Mouse (Mus musculus): ENCODE measurements around the gene Gzmn. TPM values are rescaled to one million over a fixed set of nuclear protein-coding genes. Genes with fewer than 3 reads are reported as not detected.
"Not testable (repeated sequence)": the region's sequence is repeated elsewhere in the genome, so short reads cannot be mapped to it uniquely, and the experiment has no call there.

The Gzmn gene
- not detected in 2 replicates for polyA plus RNA-seq (2015; fragmentation: Nextera tagmentation; extraction: Ambion mirVana)

DNA sequence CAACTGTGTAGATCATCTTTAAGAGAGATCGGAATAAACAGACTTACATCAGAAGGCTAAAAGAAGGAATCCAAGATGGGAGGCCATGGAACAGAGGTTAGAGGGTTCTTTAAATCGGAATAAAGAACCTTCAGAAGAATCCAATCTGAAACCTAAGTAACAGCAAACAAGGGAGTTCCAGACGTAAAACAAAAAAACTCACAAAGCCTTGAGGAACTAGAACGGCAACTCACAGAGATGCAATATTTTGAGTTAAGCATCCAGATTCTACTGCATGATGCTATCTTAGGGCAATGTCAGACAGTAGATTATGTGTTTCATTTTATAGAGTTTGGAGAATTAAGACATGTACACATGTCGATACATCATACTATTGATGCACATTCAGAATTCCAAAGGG, at the start of gene Gzmn:
Gene Gzmn (minus strand): TSS at position 101 of the 400 bp plus-strand sequence.
- no peak within 1 kb of the TSS for H3K27ac ChIP-seq (replicated peaks)
- no peak within 1 kb of the TSS for H3K4me2 ChIP-seq
- WGBS = 90% methylated on average over 5 of the region's 5 CpGs
- H3K9me3 ChIP-seq = no peaks in the 10 kb centered on the region
- H3K4me3 ChIP-seq = no peak within 1 kb of the TSS
- H3K9ac ChIP-seq = no peak within 1 kb of the TSS
- H3K27me3 ChIP-seq = no peaks in the 10 kb centered on the region
- H3K4me1 ChIP-seq (replicated peaks) = no peaks in the 10 kb centered on the region
- H3K36me3 ChIP-seq = no peaks in the 10 kb centered on the region
- ATAC-seq (ENCODE audit: low FRiP score, low read depth) = no peak

DNA sequence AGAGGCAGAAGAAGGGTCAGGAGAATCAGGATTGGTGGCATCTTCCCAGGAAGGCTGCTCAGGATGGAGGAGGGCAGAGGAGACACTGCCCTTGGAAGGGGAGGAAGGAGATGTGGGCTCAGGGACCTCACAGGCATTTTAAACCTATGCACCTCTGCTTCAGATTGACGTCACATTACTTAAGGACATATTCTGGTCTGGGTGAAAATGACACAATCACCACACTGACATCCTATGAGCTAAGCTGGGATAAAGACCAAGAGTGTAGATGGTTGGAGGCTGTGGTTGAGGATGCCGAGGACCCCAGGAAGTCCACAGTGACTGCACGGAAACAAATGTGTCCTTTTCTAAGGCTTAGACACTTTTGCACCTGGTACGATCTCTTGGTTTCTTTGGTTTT, 36.9 kb upstream of the Gzmn start, which contains the start of gene Gzmf:
Gene Gzmf (minus strand): TSS at position 101 of the 400 bp plus-strand sequence.
- no peak for ATAC-seq (ENCODE audit: low FRiP score, low read depth)
- H3K4me1 ChIP-seq (replicated peaks) = no peaks in the 10 kb centered on the region
- H3K9me3 ChIP-seq = no peaks in the 10 kb centered on the region
- H3K27ac ChIP-seq (replicated peaks) = no peak within 1 kb of the TSS
- no peak within 1 kb of the TSS for H3K4me2 ChIP-seq
- 96% methylated on average over 4 of the region's 4 CpGs for WGBS
- H3K27me3 ChIP-seq = no peaks in the 10 kb centered on the region
- H3K9ac ChIP-seq = no peak within 1 kb of the TSS
- no peak within 1 kb of the TSS for H3K4me3 ChIP-seq
- H3K36me3 ChIP-seq = no peaks in the 10 kb centered on the region

DNA sequence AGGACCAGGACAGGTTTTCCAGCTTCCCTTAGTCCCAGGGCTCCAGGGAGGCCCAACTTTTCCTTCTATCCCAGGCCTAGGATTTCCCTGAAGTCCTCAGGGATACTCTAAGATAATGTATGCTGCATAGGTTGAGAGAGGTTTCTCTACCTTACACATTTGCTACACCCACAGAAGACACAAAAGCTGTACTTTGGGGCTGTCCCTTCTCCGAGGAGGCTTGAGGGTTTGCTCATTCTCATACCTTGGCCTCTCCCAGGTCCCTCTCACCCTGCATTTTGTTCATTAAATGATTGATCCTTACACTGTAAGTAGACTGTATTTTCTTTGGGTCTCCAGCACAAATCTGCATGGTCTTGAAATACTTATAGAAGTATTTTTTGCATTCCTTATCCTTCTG, 31.2 kb upstream of the Gzmn start:
- no peaks in the 10 kb centered on the region for H3K36me3 ChIP-seq
- H3K4me3 ChIP-seq = no peak overlapping the region
- no peak overlapping the region for H3K4me2 ChIP-seq
- no peaks in the 10 kb centered on the region for H3K9me3 ChIP-seq
- H3K27ac ChIP-seq (replicated peaks) = no peak overlapping the region
- no peaks in the 10 kb centered on the region for H3K4me1 ChIP-seq (replicated peaks)
- no peak for ATAC-seq (ENCODE audit: low FRiP score, low read depth)
- H3K9ac ChIP-seq = no peak overlapping the region
- WGBS = 96% methylated on average over 1 of the region's 1 CpGs
- no peaks in the 10 kb centered on the region for H3K27me3 ChIP-seq

DNA sequence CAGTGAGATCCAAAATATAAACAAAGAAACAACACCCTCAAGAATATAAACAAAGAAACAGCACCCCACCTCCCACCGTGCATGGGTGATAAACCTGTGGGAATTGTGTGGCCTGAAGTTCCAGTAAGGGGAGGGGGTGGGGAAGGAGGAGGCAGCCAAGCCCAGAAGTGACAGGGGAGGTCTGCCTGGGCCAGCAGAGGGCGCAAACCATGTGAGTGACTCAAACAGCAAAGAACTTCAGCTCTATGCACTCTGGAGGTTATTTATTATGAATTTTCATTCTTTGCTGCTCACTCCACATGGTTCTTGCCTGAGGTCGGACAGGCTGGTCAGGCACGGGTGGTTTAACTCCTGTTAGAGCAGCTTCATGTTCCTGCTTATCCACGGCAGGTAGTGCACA, 30.6 kb upstream of the Gzmn start:
- H3K27ac ChIP-seq (replicated peaks); H3K27me3 ChIP-seq; H3K4me1 ChIP-seq (replicated peaks); H3K9me3 ChIP-seq; H3K9ac ChIP-seq; ATAC-seq (ENCODE audit: low FRiP score, low read depth); H3K4me2 ChIP-seq; H3K4me3 ChIP-seq; H3K36me3 ChIP-seq: not testable (repeated sequence)
- 47% methylated on average over 5 of the region's 5 CpGs for WGBS

DNA sequence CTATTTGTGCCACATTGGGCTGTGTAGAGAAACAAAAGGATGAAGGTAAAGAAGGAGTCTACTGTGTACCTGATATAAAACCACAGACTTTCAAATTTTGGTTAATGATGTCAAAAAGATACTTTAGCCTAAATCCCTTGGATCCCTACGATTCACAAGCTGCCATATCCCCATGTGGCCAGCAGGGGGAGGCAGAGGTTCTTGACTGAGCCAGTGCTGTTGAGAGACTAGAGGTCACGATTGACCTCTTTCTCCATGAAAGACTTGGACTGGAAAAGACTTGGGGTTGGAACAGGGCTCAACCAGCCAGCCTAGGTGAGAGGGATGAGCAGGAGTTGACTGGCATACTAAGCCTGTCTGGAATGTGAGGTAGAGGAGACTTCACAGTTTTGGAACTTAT, 29.6 kb upstream of the Gzmn start:
- H3K9ac ChIP-seq = no peak overlapping the region
- ATAC-seq (ENCODE audit: low FRiP score, low read depth) = no peak
- H3K4me3 ChIP-seq = no peak overlapping the region
- H3K27ac ChIP-seq (replicated peaks) = no peak overlapping the region
- no peaks in the 10 kb centered on the region for H3K36me3 ChIP-seq
- no peaks in the 10 kb centered on the region for H3K27me3 ChIP-seq
- 15% methylated on average over 2 of the region's 2 CpGs for WGBS
- H3K4me1 ChIP-seq (replicated peaks) = no peaks in the 10 kb centered on the region
- no peaks in the 10 kb centered on the region for H3K9me3 ChIP-seq
- no peak overlapping the region for H3K4me2 ChIP-seq

DNA sequence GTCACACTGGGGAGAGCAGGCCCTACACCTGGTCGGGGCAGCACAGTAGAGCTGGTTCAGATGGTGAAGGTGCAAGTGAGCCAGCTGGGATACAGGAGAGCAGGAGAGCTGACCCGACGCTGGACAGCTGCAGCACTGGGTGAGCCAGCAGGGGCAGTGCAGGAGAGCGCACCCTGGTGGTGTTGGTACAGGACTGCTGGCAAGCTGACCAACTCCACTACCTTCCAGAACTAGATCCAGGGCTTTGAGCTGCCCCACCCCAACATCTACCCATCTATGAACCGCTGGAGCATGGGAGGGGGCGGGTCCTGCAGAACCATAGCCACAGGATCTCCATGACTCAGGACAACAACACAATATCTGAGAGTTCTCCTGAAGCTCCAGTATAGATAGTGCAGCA, 12.5 kb upstream of the Gzmn start:
- H3K27ac ChIP-seq (replicated peaks) = no peak overlapping the region
- no peak overlapping the region for H3K4me3 ChIP-seq
- WGBS = 63% methylated on average over 6 of the region's 6 CpGs
- no peaks in the 10 kb centered on the region for H3K27me3 ChIP-seq
- no peaks in the 10 kb centered on the region for H3K9me3 ChIP-seq
- no peaks in the 10 kb centered on the region for H3K36me3 ChIP-seq
- H3K4me1 ChIP-seq (replicated peaks) = no peaks in the 10 kb centered on the region
- ATAC-seq (ENCODE audit: low FRiP score, low read depth) = no peak
- H3K9ac ChIP-seq = no peak overlapping the region
- H3K4me2 ChIP-seq = no peak overlapping the region

DNA sequence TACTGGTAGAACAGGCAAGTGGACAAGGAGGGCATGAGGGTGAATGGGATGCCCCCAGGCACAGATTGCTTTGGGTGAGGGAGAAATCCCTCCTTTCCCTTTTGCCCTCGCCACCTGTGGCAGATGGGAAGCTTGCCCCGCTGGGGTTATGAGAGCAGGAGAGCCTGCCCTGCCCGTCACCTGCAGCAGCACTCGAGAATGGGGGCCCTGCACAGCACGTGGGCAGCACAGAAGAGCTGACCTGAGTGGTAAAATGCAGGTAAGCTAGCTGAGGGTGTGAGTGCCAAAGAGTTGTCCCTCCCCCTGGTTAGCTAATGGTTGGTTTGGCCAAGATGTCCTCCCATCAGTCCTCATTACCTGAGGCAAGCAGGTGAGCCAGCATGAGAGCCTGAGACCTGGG, 12.1 kb upstream of the Gzmn start:
- no peak for ATAC-seq (ENCODE audit: low FRiP score, low read depth)
- 81% methylated on average over 5 of the region's 5 CpGs for WGBS

DNA sequence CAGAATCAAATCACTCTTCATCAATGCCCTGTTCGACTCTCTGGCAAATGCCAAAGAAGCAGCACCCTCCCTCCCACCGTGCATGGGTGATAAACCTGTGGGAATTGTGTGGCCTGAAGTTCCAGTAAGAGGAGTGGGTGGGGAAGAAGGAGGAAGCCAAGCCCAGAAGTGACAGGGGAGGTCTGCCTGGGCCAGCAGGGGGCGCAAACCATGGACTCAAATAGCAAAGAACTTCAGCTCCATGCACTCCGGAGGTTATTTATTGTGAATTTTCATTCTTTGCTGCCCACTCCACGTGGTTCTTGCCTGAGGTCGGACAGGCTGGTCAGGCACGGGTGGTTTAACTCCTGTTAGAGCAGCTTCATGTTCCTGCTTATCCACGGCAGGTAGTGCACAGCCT, 3.3 kb upstream of the Gzmn start:
- not testable (repeated sequence) for H3K9ac ChIP-seq; H3K36me3 ChIP-seq; H3K4me3 ChIP-seq; H3K4me1 ChIP-seq (replicated peaks); ATAC-seq (ENCODE audit: low FRiP score, low read depth); H3K27ac ChIP-seq (replicated peaks); H3K4me2 ChIP-seq; H3K27me3 ChIP-seq; H3K9me3 ChIP-seq
- WGBS = 25% methylated on average over 8 of the region's 8 CpGs

More for the DNA sequence above, 12.1 kb upstream of the Gzmn start:
- no peak overlapping the region for H3K27ac ChIP-seq (replicated peaks)
- H3K27me3 ChIP-seq = no peaks in the 10 kb centered on the region
- H3K9me3 ChIP-seq = no peaks in the 10 kb centered on the region
- H3K4me1 ChIP-seq (replicated peaks) = no peaks in the 10 kb centered on the region
- no peak overlapping the region for H3K9ac ChIP-seq
- no peak overlapping the region for H3K4me3 ChIP-seq
- H3K4me2 ChIP-seq = no peak overlapping the region
- no peaks in the 10 kb centered on the region for H3K36me3 ChIP-seq

DNA sequence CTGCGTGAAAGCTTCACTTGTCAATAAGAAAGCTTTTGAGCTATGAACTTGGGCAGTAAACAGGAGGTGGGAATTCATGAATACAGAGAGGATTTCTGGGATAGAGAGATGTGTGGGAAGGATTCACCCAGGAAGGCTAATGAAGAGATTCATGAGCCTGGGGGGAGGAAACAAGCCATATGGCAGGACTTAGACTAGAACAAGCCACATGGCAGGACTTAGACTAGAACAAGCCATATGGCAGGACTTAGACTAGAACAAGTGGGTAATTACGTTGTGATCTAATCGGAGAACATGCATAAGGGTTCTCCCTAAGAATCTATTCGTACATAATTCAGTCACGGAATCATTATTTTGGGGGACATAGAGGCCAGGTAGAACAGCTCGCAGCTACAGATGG, 1.0 kb downstream of the Gzmn start:
- Histone ChIP-seq H3K9me3 (no peaks in the 10 kb centered on the region), H3K27me3 (no peaks in the 10 kb centered on the region), H3K27ac (replicated peaks) (no peak overlapping the region), H3K9ac (no peak overlapping the region), H3K36me3 (no peaks in the 10 kb centered on the region), H3K4me1 (replicated peaks) (no peaks in the 10 kb centered on the region), H3K4me3 (no peak overlapping the region), H3K4me2 (no peak overlapping the region)
- WGBS = 92% methylated on average over 6 of the region's 6 CpGs
- ATAC-seq (ENCODE audit: low FRiP score, low read depth) = no peak

DNA sequence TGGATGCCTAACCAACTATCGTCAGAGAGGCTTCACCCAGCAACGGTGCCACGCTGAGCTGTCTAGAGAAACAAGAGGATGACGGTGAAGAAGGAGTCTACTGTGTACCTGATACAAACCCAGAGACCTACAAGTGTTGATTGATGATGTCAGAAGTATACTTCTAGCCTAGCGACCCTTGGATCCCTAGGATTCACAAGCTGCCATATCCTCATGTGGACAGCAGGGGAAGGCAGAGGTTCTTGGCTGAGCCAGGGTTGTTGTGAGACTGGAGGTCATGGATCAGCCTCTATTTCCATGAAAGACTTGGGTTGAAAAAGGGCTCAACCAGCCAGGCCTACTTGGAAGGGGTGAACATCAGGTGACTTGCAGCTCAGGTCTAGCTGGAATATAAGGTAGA, 1.7 kb downstream of the Gzmn start:
- no peaks in the 10 kb centered on the region for H3K36me3 ChIP-seq
- H3K4me1 ChIP-seq (replicated peaks) = no peaks in the 10 kb centered on the region
- WGBS = 93% methylated on average over 5 of the region's 5 CpGs
- no peaks in the 10 kb centered on the region for H3K27me3 ChIP-seq
- H3K9me3 ChIP-seq = no peaks in the 10 kb centered on the region
- no peak overlapping the region for H3K9ac ChIP-seq
- no peak overlapping the region for H3K4me3 ChIP-seq
- no peak overlapping the region for H3K4me2 ChIP-seq
- no peak for ATAC-seq (ENCODE audit: low FRiP score, low read depth)
- no peak overlapping the region for H3K27ac ChIP-seq (replicated peaks)

DNA sequence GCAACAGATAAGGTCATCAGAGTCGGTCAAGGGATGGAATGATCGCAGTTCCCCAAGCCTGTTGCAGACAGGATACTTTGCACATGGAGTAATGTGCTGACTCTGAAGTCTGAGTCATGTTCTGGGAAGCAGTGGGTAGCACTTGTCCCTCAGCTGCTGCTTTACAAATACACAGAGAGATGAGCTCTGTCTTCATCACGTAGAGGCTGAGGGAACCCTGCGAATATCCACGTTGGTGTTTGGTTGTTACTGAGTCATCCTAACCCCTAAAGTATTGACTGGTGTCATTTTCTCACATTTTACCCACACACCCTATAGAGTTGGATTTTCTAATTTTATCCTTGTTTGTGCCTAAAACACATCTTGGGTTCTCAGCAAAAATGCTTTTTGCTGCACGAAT, 6.4 kb downstream of the Gzmn start:
- Histone ChIP-seq H3K4me3 (no peak overlapping the region), H3K4me1 (replicated peaks) (no peaks in the 10 kb centered on the region), H3K27ac (replicated peaks) (no peak overlapping the region), H3K9ac (no peak overlapping the region), H3K4me2 (no peak overlapping the region), H3K36me3 (no peaks in the 10 kb centered on the region), H3K27me3 (no peaks in the 10 kb centered on the region), H3K9me3 (no peaks in the 10 kb centered on the region)
- no peak for ATAC-seq (ENCODE audit: low FRiP score, low read depth)
- WGBS = 86% methylated on average over 6 of the region's 6 CpGs

DNA sequence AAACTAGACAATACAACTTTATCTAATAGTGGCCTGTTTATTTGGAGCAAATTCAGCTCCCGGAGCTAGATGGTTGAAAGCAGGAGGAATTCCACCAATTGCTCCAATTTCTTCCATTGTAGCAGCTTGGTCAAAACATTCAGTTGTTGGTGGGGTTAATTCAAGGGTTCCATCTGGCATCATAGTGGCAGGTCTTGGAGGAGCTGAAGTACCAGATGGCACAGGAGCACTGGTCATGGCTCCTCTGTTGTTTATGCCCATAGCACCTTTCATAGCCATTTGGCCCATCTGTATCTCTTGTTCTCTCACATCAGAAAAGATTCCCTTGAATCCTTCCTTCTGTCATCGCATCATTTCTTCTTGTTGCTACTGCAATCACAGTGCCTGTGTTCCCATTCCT, 12.3 kb downstream of the Gzmn start:
- no peaks in the 10 kb centered on the region for H3K9me3 ChIP-seq

DNA sequence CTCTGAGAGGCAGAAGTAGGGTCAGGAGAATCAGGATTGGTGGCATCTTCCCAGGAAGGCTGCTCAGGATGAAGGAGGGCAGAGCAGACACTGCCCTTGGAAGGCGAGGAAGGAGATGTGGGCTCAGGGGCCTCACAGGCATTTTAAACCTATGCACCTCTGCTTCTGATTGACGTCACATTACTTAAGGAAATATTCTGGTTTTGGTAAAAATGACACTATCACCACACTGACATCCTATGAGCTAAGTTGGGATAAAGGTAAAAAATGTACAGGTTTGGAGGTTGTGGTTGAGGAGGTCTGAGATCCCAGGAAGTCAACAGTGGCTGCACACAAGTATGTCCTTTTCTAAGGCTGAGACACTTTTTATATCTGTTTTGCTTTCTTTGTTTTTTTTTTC, 14.9 kb downstream of the Gzmn start, which contains the start of gene Gzmg:
Gene Gzmg (minus strand): TSS at position 101 of the 400 bp plus-strand sequence.
- not testable (repeated sequence) for H3K9me3 ChIP-seq; H3K4me3 ChIP-seq; H3K27ac ChIP-seq (replicated peaks); H3K36me3 ChIP-seq; ATAC-seq (ENCODE audit: low FRiP score, low read depth); H3K27me3 ChIP-seq; H3K4me1 ChIP-seq (replicated peaks); H3K4me2 ChIP-seq; H3K9ac ChIP-seq
- 87% methylated on average over 2 of the region's 2 CpGs for WGBS

More for the DNA sequence above, 12.3 kb downstream of the Gzmn start:
- no peak overlapping the region for H3K4me2 ChIP-seq
- no peak overlapping the region for H3K9ac ChIP-seq
- no peak overlapping the region for H3K27ac ChIP-seq (replicated peaks)
- no peaks in the 10 kb centered on the region for H3K27me3 ChIP-seq
- no peak overlapping the region for H3K4me3 ChIP-seq
- ATAC-seq (ENCODE audit: low FRiP score, low read depth) = no peak
- no peaks in the 10 kb centered on the region for H3K4me1 ChIP-seq (replicated peaks)
- no peaks in the 10 kb centered on the region for H3K36me3 ChIP-seq
- 97% methylated on average over 2 of the region's 2 CpGs for WGBS

Data from hindbrain, embryonic 15.5 days (tissue).